Mouse (Mus musculus): ENCODE measurements around the gene Vsx1. TPM values are rescaled to one million over a fixed set of nuclear protein-coding genes. Genes with fewer than 3 reads are reported as not detected.

Gene Vsx1
- polyA plus RNA-seq, 1 experiment from 2014 or later: not detected

GRCm38 (mm10) chr2:150660668-150661451, 28.3 kb downstream of the Vsx1 start:
- peak; percentile 34 for ATAC-seq (ENCODE audit: low FRiP score, low TSS enrichment)
- 59% methylated on average over 5 of the region's 5 CpGs for WGBS
- TF ChIP-seq CTCF (IDR thresholded peaks at IDR 0.05; ENCODE audit: low read depth) (no peak), EP300 (optimal IDR thresholded peaks at IDR 0.05) (no peak)

GRCm38 (mm10) chr2:150660049-150660448, 29.1 kb downstream of the Vsx1 start:
- no peak overlapping the region for H3K4me2 ChIP-seq (replicated peaks; ENCODE audit: low read depth)
- H3K27me3 ChIP-seq (ENCODE audit: control insufficient read depth, insufficient read depth, low read length): no peaks in the 10 kb centered on the region
- 51% methylated on average over 4 of the region's 4 CpGs for WGBS
- H3K4me1 ChIP-seq (replicated peaks; ENCODE audit: control insufficient read depth, insufficient read depth): peaks cover 3% of the 10 kb centered on the region; the same call in 1 of the 2 replicates
- TF ChIP-seq CTCF (IDR thresholded peaks at IDR 0.05; ENCODE audit: low read depth): no peak
- TF ChIP-seq EP300 (optimal IDR thresholded peaks at IDR 0.05): no peak
- ATAC-seq (ENCODE audit: low FRiP score, low TSS enrichment) (no peak), DNase-seq (ENCODE audit: low spot score) (no peak)
- H3K9ac ChIP-seq (ENCODE audit: low read length): no peak overlapping the region
- H3K4me3 ChIP-seq (ENCODE audit: low read depth, low read length): no peak overlapping the region
- H3K36me3 ChIP-seq (ENCODE audit: control insufficient read depth, insufficient read depth, low read length): peaks cover 4% of the 10 kb centered on the region; the same call in 1 of the 2 replicates
- no peak overlapping the region; the same call in 1 of the 2 replicates for H3K27ac ChIP-seq (replicated peaks)
- no peaks in the 10 kb centered on the region for H3K9me3 ChIP-seq (ENCODE audit: control insufficient read depth, low read length)

More at GRCm38 (mm10) chr2:150660668-150661451, 28.3 kb downstream of the Vsx1 start:
- Histone ChIP-seq H3K9me3 (ENCODE audit: control insufficient read depth, low read length) (no peaks in the 10 kb centered on the region), H3K4me1 (replicated peaks; ENCODE audit: control insufficient read depth, insufficient read depth) (peaks cover 3% of the 10 kb centered on the region; the same call in 1 of the 2 replicates), H3K27ac (replicated peaks) (no peak overlapping the region; the same call in 1 of the 2 replicates), H3K4me3 (ENCODE audit: low read depth, low read length) (no peak overlapping the region), H3K9ac (ENCODE audit: low read length) (no peak overlapping the region), H3K36me3 (ENCODE audit: control insufficient read depth, insufficient read depth, low read length) (peaks cover 4% of the 10 kb centered on the region; the same call in 1 of the 2 replicates), H3K4me2 (replicated peaks; ENCODE audit: low read depth) (no peak overlapping the region), H3K27me3 (ENCODE audit: control insufficient read depth, insufficient read depth, low read length) (no peaks in the 10 kb centered on the region)
- no peak for DNase-seq (ENCODE audit: low spot score)

GRCm38 (mm10) chr2:150656975-150657768, 32.0 kb downstream of the Vsx1 start:
- no peaks in the 10 kb centered on the region for H3K9me3 ChIP-seq (ENCODE audit: control insufficient read depth, low read length)
- DNase-seq (ENCODE audit: low spot score) (no peak), ATAC-seq (ENCODE audit: low FRiP score, low TSS enrichment) (no peak)
- H3K27me3 ChIP-seq (ENCODE audit: control insufficient read depth, insufficient read depth, low read length): no peaks in the 10 kb centered on the region
- H3K4me3 ChIP-seq (ENCODE audit: low read depth, low read length): no peak overlapping the region
- no peak overlapping the region for H3K9ac ChIP-seq (ENCODE audit: low read length)
- no peaks in the 10 kb centered on the region for H3K4me1 ChIP-seq (replicated peaks; ENCODE audit: control insufficient read depth, insufficient read depth)
- 57% methylated on average over 8 of the region's 8 CpGs for WGBS
- TF ChIP-seq CTCF (IDR thresholded peaks at IDR 0.05; ENCODE audit: low read depth): no peak
- no peak for TF ChIP-seq EP300 (optimal IDR thresholded peaks at IDR 0.05)
- H3K4me2 ChIP-seq (replicated peaks; ENCODE audit: low read depth): no peak overlapping the region
- H3K27ac ChIP-seq (replicated peaks): no peak overlapping the region
- peaks cover 4% of the 10 kb centered on the region; the same call in 1 of the 2 replicates for H3K36me3 ChIP-seq (ENCODE audit: control insufficient read depth, insufficient read depth, low read length)

GRCm38 (mm10) chr2:150656112-150656511, 33.0 kb downstream of the Vsx1 start:
- H3K4me1 ChIP-seq (replicated peaks; ENCODE audit: control insufficient read depth, insufficient read depth): no peaks in the 10 kb centered on the region
- no peak for TF ChIP-seq EP300 (optimal IDR thresholded peaks at IDR 0.05)
- no peak for TF ChIP-seq CTCF (IDR thresholded peaks at IDR 0.05; ENCODE audit: low read depth)
- ATAC-seq (ENCODE audit: low FRiP score, low TSS enrichment) (no peak), DNase-seq (ENCODE audit: low spot score) (no peak)
- 96% methylated on average over 3 of the region's 3 CpGs for WGBS
- H3K27ac ChIP-seq (replicated peaks): no peak overlapping the region
- no peak overlapping the region for H3K4me3 ChIP-seq (ENCODE audit: low read depth, low read length)
- no peak overlapping the region for H3K9ac ChIP-seq (ENCODE audit: low read length)
- H3K27me3 ChIP-seq (ENCODE audit: control insufficient read depth, insufficient read depth, low read length): no peaks in the 10 kb centered on the region
- H3K9me3 ChIP-seq (ENCODE audit: control insufficient read depth, low read length): no peaks in the 10 kb centered on the region
- no peak overlapping the region for H3K4me2 ChIP-seq (replicated peaks; ENCODE audit: low read depth)
- H3K36me3 ChIP-seq (ENCODE audit: control insufficient read depth, insufficient read depth, low read length): peaks cover 4% of the 10 kb centered on the region; the same call in 1 of the 2 replicates

GRCm38 (mm10) chr2:150655290-150655689, 33.9 kb downstream of the Vsx1 start:
- ATAC-seq (ENCODE audit: low FRiP score, low TSS enrichment): peak; percentile 80
- H3K9me3 ChIP-seq (ENCODE audit: control insufficient read depth, low read length): no peaks in the 10 kb centered on the region
- H3K4me2 ChIP-seq (replicated peaks; ENCODE audit: low read depth): no peak overlapping the region
- TF ChIP-seq EP300 (optimal IDR thresholded peaks at IDR 0.05) (no peak), CTCF (IDR thresholded peaks at IDR 0.05; ENCODE audit: low read depth) (no peak)
- H3K4me1 ChIP-seq (replicated peaks; ENCODE audit: control insufficient read depth, insufficient read depth): no peaks in the 10 kb centered on the region
- H3K36me3 ChIP-seq (ENCODE audit: control insufficient read depth, insufficient read depth, low read length): peaks cover 4% of the 10 kb centered on the region; the same call in 1 of the 2 replicates
- H3K27ac ChIP-seq (replicated peaks): no peak overlapping the region
- H3K4me3 ChIP-seq (ENCODE audit: low read depth, low read length): no peak overlapping the region
- H3K9ac ChIP-seq (ENCODE audit: low read length): no peak overlapping the region
- H3K27me3 ChIP-seq (ENCODE audit: control insufficient read depth, insufficient read depth, low read length): no peaks in the 10 kb centered on the region
- no peak for DNase-seq (ENCODE audit: low spot score)
- WGBS: 66% methylated on average over 6 of the region's 6 CpGs
